Mouse (Mus musculus): Measurements from ENCODE around the gene Nos3. TPM values are rescaled to one million over a fixed set of nuclear protein-coding genes. Genes with fewer than 3 reads are reported as not detected.

The Nos3 gene
- polyA plus RNA-seq, 1 experiment from 2014 or later = 0.06 TPM

DNA sequence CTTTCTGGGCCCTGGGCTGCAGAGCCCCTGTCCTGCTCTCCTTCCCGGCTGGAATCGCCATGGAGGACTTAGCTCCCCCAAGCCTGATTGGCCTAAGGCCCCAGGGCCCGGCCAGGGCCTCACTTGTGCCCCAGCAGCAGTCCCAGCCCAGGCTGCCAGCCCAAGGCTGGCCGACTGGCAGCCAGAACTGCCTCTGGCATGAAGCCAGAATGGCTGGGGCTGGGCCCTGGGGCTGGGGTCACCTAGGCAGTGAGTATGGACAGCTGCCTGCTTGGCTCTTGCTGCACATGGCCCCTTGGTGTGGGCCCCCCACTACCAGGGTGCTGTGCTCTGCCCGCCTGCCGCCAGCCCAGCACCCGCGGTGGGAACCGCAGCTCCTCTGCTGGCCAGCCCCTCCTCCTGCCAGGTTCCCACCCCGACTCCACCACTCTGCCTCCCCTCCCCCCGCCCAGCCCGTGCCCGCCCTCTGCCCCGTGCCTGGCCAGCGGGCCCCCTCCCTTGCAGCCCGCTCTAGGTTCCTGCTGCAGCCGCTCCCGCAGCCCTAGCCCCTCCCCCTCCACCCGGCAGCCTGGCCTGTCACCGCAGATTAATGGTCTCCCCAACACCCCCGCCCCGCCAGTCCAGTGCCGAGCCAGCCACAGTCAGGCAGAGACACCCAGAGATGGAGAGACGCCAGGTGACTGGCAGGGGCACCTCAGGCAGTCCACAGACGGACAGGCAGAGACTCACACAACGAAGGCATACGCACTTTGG is 35.2 kb upstream of the Nos3 start:
- ChIA-PET CTCF (no interaction called here), POLR2A (interaction anchor here (0.9 kb wide), 1 partner anchor 29 kb away, joined by 3 read pairs; no protein-coding TSS in a partner anchor)
- ATAC-seq (no peak), DNase-seq (ENCODE audit: low read depth, low spot score) (no peak)
- in situ Hi-C loops (cut with MboI; ENCODE audit: low pct_unique_long_range_greater_than_20kb) = no loop called here
- TF ChIP-seq CTCF (IDR thresholded peaks at IDR 0.05) = no peak
- peaks cover 3% of the 10 kb centered on the region for H3K27me3 ChIP-seq

GRCm38 (mm10) chr5:24329965-24330298 is 34.7 kb upstream of the Nos3 start:
- ATAC-seq = no peak
- DNase-seq (ENCODE audit: low read depth, low spot score) = no peak
- POLR2A ChIA-PET = no interaction called here
- no peak for TF ChIP-seq CTCF (IDR thresholded peaks at IDR 0.05)
- H3K27me3 ChIP-seq = peaks cover 3% of the 10 kb centered on the region
- in situ Hi-C loops (cut with MboI; ENCODE audit: low pct_unique_long_range_greater_than_20kb) = no loop called here
- CTCF ChIA-PET = no interaction called here

DNA sequence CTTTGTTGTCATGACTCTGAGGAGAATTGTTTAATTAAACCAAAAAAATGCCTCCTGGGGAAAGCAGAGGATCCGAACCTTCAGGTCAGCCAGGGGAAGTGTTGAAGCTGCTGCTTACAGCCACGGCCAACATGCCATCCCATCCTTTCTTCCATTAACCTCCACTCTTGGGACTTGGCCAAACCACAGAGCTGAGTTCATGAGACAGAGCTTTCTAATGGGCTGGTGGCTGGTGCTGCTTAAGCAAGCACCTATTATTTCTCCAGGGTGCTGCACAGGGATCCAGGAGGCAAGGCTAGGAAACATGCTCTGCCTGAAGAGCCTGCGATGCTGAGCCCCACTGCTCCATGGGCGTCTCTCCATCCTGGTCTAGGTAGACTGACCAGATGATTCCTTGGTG is 32.2 kb upstream of the Nos3 start:
- POLR2A ChIA-PET = no interaction called here
- DNase-seq (ENCODE audit: low read depth, low spot score) (no peak), ATAC-seq (no peak)
- in situ Hi-C loops (cut with MboI; ENCODE audit: low pct_unique_long_range_greater_than_20kb) = no loop called here
- CTCF ChIA-PET = interaction anchor here (0.7 kb wide), 1 partner anchor 29 kb away, joined by 3 read pairs; no protein-coding TSS in a partner anchor
- peaks cover 3% of the 10 kb centered on the region for H3K27me3 ChIP-seq
- TF ChIP-seq CTCF (IDR thresholded peaks at IDR 0.05) = no peak

- no peak for DNase-seq (ENCODE audit: low read depth, low spot score)
- in situ Hi-C loops (cut with MboI; ENCODE audit: low pct_unique_long_range_greater_than_20kb) = no loop called here
- H3K27me3 ChIP-seq = no peaks in the 10 kb centered on the region
- no peak for ATAC-seq
- CTCF ChIA-PET = interaction anchor here (1.4 to 2.0 kb wide), 3 partner anchors 26 to 60 kb away, joined by 3 to 6 read pairs (median 4); no protein-coding TSS in a partner anchor
- TF ChIP-seq CTCF (IDR thresholded peaks at IDR 0.05) = no peak
- POLR2A ChIA-PET = no interaction called here
These were observed 29.9 kb upstream of the Nos3 start for GRCm38 (mm10) chr5:24334749-24335148.

GRCm38 (mm10) chr5:24335888-24336511 is 28.6 kb upstream of the Nos3 start:
- in situ Hi-C loops (cut with MboI; ENCODE audit: low pct_unique_long_range_greater_than_20kb) = no loop called here
- no peaks in the 10 kb centered on the region for H3K27me3 ChIP-seq
- TF ChIP-seq CTCF (IDR thresholded peaks at IDR 0.05) = no peak
- DNase-seq (ENCODE audit: low read depth, low spot score) = no peak
- no peak for ATAC-seq
- ChIA-PET POLR2A (no interaction called here), CTCF (interaction anchor here (1.4 to 2.0 kb wide), 3 partner anchors 21 to 61 kb away, joined by 3 to 12 read pairs (median 6); no protein-coding TSS in a partner anchor)

DNA sequence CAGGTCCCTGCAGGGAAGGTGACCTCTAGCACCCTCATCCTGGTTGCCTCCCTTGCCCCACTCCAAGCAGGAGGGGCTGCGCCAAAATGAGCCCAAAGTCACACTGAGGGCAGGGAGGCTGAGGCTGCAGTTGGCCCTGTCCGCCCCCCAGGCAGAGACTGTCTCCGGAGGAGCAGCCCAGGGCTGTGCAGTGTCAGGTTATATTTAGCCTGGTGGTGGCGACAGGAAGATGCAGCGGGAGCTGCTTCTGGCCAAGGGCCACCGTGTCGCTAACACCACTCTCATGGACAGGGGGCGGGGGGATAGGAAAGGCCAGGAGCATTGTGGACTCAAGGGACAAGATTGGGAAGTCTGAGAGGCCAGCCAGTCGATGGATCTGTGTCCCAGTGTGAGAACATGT is 27.2 kb upstream of the Nos3 start:
- DNase-seq (ENCODE audit: low read depth, low spot score) = no peak
- no peak for ATAC-seq
- TF ChIP-seq CTCF (IDR thresholded peaks at IDR 0.05) = no peak
- ChIA-PET POLR2A (no interaction called here), CTCF (interaction anchor here (1.2 kb wide), 1 partner anchor 20 kb away, joined by 3 read pairs; no protein-coding TSS in a partner anchor)
- H3K27me3 ChIP-seq = no peaks in the 10 kb centered on the region
- in situ Hi-C loops (cut with MboI; ENCODE audit: low pct_unique_long_range_greater_than_20kb) = no loop called here

- DNase-seq (ENCODE audit: low read depth, low spot score) (no peak), ATAC-seq (no peak)
- ChIA-PET CTCF (interaction anchor here (1.2 kb wide), 1 partner anchor 19 kb away, joined by 3 read pairs; no protein-coding TSS in a partner anchor), POLR2A (no interaction called here)
- H3K27me3 ChIP-seq = peaks cover 2% of the 10 kb centered on the region
- TF ChIP-seq CTCF (IDR thresholded peaks at IDR 0.05) = no peak
- in situ Hi-C loops (cut with MboI; ENCODE audit: low pct_unique_long_range_greater_than_20kb) = no loop called here
These were observed 26.8 kb upstream of the Nos3 start for GRCm38 (mm10) chr5:24337821-24338220.

DNA sequence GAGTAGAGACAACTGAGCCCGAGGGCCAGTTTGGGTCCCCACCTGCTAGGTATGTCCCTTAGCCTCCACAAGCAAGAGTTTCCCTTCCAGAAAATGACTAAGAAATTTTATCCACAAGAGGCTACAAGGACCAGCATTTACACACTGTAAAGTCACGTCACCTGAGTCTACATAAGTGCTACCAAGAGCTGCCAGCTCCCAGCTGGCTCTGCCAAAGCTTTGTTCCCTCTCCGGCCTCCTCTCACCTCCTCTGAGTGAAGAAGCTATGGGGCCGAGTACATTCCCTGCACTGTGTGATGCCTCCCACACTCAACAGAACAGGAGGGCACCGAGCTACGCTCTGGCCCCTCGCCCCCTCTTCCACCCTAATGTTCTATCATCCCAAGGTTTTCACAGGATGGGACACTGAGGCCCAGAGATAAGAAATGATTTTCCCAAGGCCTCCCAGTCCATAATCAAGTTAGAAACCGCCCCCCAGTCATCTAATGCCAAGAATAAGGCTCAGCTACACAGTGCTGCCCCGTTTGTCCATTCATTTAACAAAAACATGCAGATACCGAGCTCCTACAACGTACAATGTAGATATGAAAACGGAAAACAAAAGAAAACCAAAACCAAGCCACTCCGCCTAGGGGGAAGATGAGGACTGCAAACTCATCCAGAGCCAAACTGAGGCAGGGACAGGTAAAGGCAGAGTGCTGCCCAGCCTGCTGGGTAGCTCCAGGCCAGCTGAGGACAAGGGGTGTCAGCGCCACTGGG is 22.2 kb upstream of the Nos3 start:
- H3K27me3 ChIP-seq = peaks cover 13% of the 10 kb centered on the region
- ChIA-PET POLR2A (interaction anchor here (1.1 kb wide), 1 partner anchor 15 kb away, joined by 3 read pairs; no protein-coding TSS in a partner anchor), CTCF (interaction anchor here (1.2 to 1.7 kb wide), 2 partner anchors 15 to 19 kb away, joined by 3 to 4 read pairs; no protein-coding TSS in a partner anchor)
- in situ Hi-C loops (cut with MboI; ENCODE audit: low pct_unique_long_range_greater_than_20kb) = no loop called here
- TF ChIP-seq CTCF (IDR thresholded peaks at IDR 0.05) = no peak
- ATAC-seq (no peak), DNase-seq (ENCODE audit: low read depth, low spot score) (no peak)

DNA sequence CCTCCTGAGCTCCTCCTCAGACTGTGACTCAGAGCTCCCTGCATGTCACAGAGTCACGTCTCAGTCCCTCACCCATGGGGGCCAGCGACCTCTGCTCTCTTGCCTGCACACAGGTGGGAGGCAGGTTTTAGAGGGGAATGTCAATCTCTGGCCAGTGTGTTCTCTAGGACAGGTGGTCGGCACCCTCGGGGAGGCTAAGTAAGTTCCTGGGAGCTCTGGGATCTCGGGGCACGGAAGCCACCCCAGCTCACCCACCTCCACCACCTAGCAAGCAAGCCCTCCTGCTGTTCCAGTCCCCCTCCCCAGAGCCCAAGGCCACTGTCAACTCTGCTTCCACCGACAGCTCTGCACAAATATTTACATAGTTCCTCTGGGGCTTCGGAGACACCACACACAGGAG is 21.6 kb upstream of the Nos3 start:
- POLR2A ChIA-PET = interaction anchor here (1.1 kb wide), 1 partner anchor 15 kb away, joined by 3 read pairs; no protein-coding TSS in a partner anchor
- in situ Hi-C loops (cut with MboI; ENCODE audit: low pct_unique_long_range_greater_than_20kb) = no loop called here
- DNase-seq (ENCODE audit: low read depth, low spot score) (no peak), ATAC-seq (no peak)
- CTCF ChIA-PET = interaction anchor here (1.2 to 1.7 kb wide), 2 partner anchors 15 to 18 kb away, joined by 3 to 4 read pairs; no protein-coding TSS in a partner anchor
- no peak for TF ChIP-seq CTCF (IDR thresholded peaks at IDR 0.05)
- peaks cover 13% of the 10 kb centered on the region for H3K27me3 ChIP-seq

- TF ChIP-seq CTCF (IDR thresholded peaks at IDR 0.05) = no peak
These were observed 21.2 kb upstream of the Nos3 start for GRCm38 (mm10) chr5:24343379-24343778.

More at GRCm38 (mm10) chr5:24343379-24343778, 21.2 kb upstream of the Nos3 start:
- DNase-seq (ENCODE audit: low read depth, low spot score) (no peak), ATAC-seq (no peak)
- peaks cover 13% of the 10 kb centered on the region for H3K27me3 ChIP-seq
- ChIA-PET CTCF (interaction anchor here (1.2 kb wide), 1 partner anchor 18 kb away, joined by 3 read pairs; no protein-coding TSS in a partner anchor), POLR2A (interaction anchor here (1.1 kb wide), 1 partner anchor 14 kb away, joined by 3 read pairs; no protein-coding TSS in a partner anchor)
- in situ Hi-C loops (cut with MboI; ENCODE audit: low pct_unique_long_range_greater_than_20kb) = no loop called here

All from Patski (cell line).